Mouse (Mus musculus): ENCODE data around the gene Peg3. TPM values are rescaled to one million over a fixed set of nuclear protein-coding genes. Genes with fewer than 3 reads are reported as not detected.

Peg3 gene
- 18.2 and 25.5 TPM in 2 replicates for polyA plus RNA-seq (2015; fragmentation: Nextera tagmentation; extraction: Ambion mirVana)

DNA sequence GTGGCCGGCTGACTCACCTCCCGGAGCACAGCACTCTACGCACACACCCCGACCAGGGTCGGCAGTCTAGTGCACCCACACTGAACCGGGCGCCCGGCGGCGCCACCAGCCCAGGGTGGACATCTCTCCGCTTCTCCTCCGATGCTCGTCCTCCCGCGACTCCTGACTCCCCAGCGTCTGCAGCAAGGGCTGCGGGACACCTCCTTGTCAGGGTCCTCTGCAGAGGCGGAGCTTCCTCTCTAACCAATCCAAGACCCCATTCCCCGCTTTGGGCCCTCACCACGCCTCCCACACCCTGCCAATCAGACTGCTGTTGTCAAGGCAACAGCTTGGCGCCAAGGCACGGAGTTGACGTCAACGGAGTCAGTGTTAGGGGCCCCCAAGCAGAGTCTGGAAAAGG lies at the start of gene Peg3, which contains the start of gene Usp29:
Gene Peg3 (minus strand): TSS at position 191 of the 400 bp plus-strand sequence.
Gene Usp29 (plus strand): TSS at position 338 of the 400 bp plus-strand sequence.

DNA sequence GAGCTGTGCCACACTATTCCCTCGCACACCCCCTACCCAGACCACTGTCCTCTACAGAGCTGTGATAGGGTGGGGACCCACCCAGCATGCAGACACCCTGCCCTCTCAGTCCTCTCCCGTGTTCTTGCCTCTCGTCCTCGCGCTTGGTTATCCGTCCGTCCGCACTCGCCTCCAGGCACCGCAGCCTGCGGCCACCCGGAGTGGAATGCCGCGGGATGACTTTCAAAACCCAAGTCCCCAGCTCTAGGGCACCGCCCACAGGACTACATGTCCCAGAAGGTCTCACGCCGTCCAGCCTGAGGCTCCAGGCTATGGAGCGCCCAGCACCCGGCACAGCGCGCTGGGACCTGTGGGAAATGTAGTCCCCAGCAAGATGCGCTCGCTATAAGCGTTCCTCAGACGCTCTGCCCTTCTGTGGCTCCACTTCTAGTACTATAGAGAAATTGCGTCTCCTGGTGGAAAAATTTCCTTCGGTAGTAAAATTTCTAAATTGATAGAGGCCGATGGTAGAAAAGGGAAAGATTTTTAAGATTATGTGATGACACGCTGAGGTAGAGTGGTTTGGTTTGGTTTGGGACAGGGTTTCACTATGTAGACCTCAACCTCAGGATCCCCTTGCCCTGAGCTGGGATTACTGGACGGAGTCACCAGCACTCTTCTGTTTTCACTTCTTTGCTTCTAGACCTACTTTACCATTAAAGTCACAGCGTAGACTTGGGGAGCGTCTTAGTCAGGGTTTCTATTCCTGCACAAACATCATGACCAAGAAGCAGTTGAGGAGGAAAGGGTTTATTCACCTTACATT lies 33.8 kb downstream of the Peg3 start, which contains the start of gene Zim1:
Gene Zim1 (minus strand): TSS at position 210 of the 805 bp plus-strand sequence.

Other genes with a start within 250 kb of the Peg3 start
- not detected in 2 replicates for gene Olfr5, start 243.5 kb downstream of the Peg3 start, polyA plus RNA-seq (2015; fragmentation: Nextera tagmentation; extraction: Ambion mirVana)
- not detected in 2 replicates for gene Olfr1347, start 230.7 kb downstream of the Peg3 start, polyA plus RNA-seq (2015; fragmentation: Nextera tagmentation; extraction: Ambion mirVana)
- not detected in 2 replicates for gene Olfr1348, start 221.7 kb downstream of the Peg3 start, polyA plus RNA-seq (2015; fragmentation: Nextera tagmentation; extraction: Ambion mirVana)
- gene Olfr1349, start 207.5 kb downstream of the Peg3 start, polyA plus RNA-seq (2015; fragmentation: Nextera tagmentation; extraction: Ambion mirVana): not detected in 2 replicates
- not detected in 2 replicates for gene Olfr1350, start 165.6 kb downstream of the Peg3 start, polyA plus RNA-seq (2015; fragmentation: Nextera tagmentation; extraction: Ambion mirVana)
- gene Zim1, start 34.0 kb downstream of the Peg3 start, polyA plus RNA-seq (2015; fragmentation: Nextera tagmentation; extraction: Ambion mirVana): 1.1 and 1.2 TPM in 2 replicates
- gene Usp29, start 147 bp upstream of the Peg3 start, polyA plus RNA-seq (2015; fragmentation: Nextera tagmentation; extraction: Ambion mirVana): 0.24 and 0.30 TPM in 2 replicates

Data from spleen, postnatal 0 days (tissue).